Mouse (Mus musculus) lung, postnatal 0 days (tissue): Measurements from ENCODE around the gene Slc1a3.

ENCODE experiments used
- CTCF ChIP-seq: IDR thresholded peaks from 2 replicates; pipeline ENCODE4 v1.5.1; 2016; ENCODE audit warnings: antibody characterized with exemption, mild to moderate bottlenecking
- EP300 ChIP-seq: IDR thresholded peaks from 2 replicates; pipeline ENCODE4 v1.6.1; 2016; ENCODE audit warnings: antibody characterized with exemption, mild to moderate bottlenecking, control low read depth

GRCm38 (mm10) chr15:8715666-8716065, 5.1 kb upstream of the Slc1a3 start:
- no peak for TF ChIP-seq CTCF
- no peak for TF ChIP-seq EP300
